Mouse (Mus musculus) ovary, adult 10 weeks (tissue): ENCODE data around the gene Chac1. TPM values are rescaled to one million over a fixed set of nuclear protein-coding genes. Genes with fewer than 3 reads are reported as not detected.

ENCODE experiments used
- polyA plus RNA-seq: library from polyadenylated mRNA; stranded (reverse); fragments of 350-450 nt; fragmentation: Illumina TruSeq; extraction: RNeasy Lipid Tissue Mini Kit (QIAGEN cat#74804); gene quantifications from one replicate; pipeline ENCODE4 v1.2.3, GENCODE M21; 2014

Gene Chac1
- polyA plus RNA-seq: not detected

DNA sequence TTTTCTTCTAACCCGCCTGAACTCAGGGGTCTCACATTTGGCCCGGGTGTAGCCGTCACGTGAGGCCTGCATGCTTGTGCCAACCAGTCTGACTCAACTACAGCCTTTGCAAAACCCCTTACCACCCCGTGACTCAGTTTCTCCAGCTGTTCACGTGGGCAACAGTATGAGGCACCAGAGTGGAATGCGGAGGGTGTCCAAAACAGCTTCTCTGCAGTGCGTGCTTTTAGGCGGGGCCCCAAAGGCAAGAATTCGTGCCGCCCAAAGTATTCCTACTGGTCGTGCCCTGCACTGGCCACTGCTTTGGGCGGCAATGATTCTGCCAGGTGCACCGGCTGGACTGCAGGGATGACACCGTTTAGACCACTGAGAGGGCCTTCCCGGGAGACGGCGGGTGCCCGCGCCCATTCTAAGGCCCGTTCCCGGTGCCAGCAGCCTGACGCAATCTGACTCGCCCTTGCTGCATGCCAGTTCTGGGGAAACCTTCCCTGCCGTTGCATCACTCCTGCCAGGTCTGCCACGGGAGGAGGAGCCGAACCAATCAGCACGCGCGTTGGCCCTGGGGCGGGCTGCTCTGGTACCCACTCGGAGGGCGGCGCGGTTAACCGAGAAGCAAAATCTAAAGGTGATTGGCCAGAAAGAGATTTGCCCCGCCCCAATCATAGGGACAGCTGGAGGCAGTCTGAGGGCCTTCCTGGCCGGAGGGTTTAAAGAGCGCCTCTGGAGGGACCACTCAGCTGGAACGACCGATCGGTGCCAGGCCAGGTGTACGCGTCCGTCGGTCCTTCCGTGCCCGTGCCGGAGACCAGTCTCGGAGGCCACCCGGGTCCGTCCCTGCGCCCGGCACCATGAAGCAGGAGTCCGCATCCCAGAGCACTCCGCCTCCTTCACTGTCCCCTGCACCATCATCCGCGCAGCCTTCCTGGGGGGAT lies at the start of gene Chac1:
Gene Chac1 (plus strand): TSS at position 675 of the 932 bp plus-strand sequence.

DNA sequence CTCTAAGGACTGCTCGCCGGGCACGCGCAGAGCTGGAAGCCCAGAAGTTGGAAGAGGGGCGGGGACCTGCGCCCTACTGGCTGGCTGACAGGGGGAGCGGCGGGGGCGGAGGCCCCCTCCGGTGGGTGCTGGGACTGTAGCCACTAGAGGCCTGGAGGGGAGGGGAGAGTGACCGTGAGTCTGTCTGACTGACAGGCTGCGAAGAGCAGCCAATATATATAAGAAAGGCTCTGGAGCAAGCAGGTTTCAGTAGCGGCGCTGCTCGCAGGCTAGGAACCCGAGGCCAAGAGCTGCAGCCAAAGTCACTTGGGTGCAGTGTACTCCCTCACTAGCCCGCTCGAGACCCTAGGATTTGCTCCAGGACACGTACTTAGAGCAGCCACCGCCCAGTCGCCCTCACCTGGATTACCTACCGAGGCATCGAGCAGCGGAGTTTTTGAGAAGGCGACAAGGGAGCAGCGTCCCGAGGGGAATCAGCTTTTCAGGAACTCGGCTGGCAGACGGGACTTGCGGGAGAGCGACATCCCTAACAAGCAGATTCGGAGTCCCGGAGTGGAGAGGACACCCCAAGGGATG lies 25.4 kb upstream of the Chac1 start, which contains the start of gene Dll4:
Gene Dll4 (plus strand): TSS at position 217 of the 576 bp plus-strand sequence.

Other genes starting within 250 kb of the Chac1 start
- 13.3 TPM for gene Rad51, start 238.4 kb upstream of the Chac1 start, polyA plus RNA-seq
- 18.4 TPM for gene Rmdn3, start 194.2 kb upstream of the Chac1 start, polyA plus RNA-seq
- gene Gchfr, start 183.5 kb upstream of the Chac1 start, polyA plus RNA-seq: not detected
- not detected for gene Gm14137, start 176.7 kb upstream of the Chac1 start, polyA plus RNA-seq
- 2.7 TPM for gene Zfyve19, start 142.6 kb upstream of the Chac1 start, polyA plus RNA-seq
- 1.8 TPM for gene Dnajc17, start 142.4 kb upstream of the Chac1 start, polyA plus RNA-seq
- gene Ppp1r14d, start 121.3 kb upstream of the Chac1 start, polyA plus RNA-seq: not detected
- gene Spint1, start 113.9 kb upstream of the Chac1 start, polyA plus RNA-seq: 1.3 TPM
- not detected for gene Rhov, start 80.0 kb upstream of the Chac1 start, polyA plus RNA-seq
- 0.29 TPM for gene Vps18, start 62.5 kb upstream of the Chac1 start, polyA plus RNA-seq
- gene Dll4, start 25.4 kb upstream of the Chac1 start, polyA plus RNA-seq: 0.14 TPM
- 26.7 TPM for gene Ino80, start 126.5 kb downstream of the Chac1 start, polyA plus RNA-seq
- gene Exd1, start 196.4 kb downstream of the Chac1 start, polyA plus RNA-seq: 0.51 TPM
- gene Chp1, start 196.5 kb downstream of the Chac1 start, polyA plus RNA-seq: 200 TPM